Mouse (Mus musculus): ENCODE results near the gene Cbln3. TPM values are rescaled to one million over a fixed set of nuclear protein-coding genes. Genes with fewer than 3 reads are reported as not detected.

Cbln3 gene
- polyA plus RNA-seq, 1 experiment = 0.26 TPM

- peak in 1 of 2 experiments; percentile 34 for DNase-seq (ENCODE audit: extremely low spot score in 1 of 2, low spot score in 1 of 2)
Measured at GRCm38 (mm10) chr14:55853621-55854285, 30.4 kb downstream of the Cbln3 start, which contains the start of gene Nynrin. Gene Nynrin, plus strand, starts transcription at chr14:55854010.

GRCm38 (mm10) chr14:55852646-55853551, 31.3 kb downstream of the Cbln3 start:
- no peak for DNase-seq (ENCODE audit: extremely low spot score in 1 of 2, low spot score in 1 of 2)

GRCm38 (mm10) chr14:55850885-55851284, 33.3 kb downstream of the Cbln3 start:
- DNase-seq (ENCODE audit: extremely low spot score in 1 of 2, low spot score in 1 of 2) = no peak

GRCm38 (mm10) chr14:55845506-55846294, 38.5 kb downstream of the Cbln3 start:
- no peak for DNase-seq (ENCODE audit: extremely low spot score in 1 of 2, low spot score in 1 of 2)

GRCm38 (mm10) chr14:55842794-55843193, 41.4 kb downstream of the Cbln3 start:
- DNase-seq (ENCODE audit: extremely low spot score in 1 of 2, low spot score in 1 of 2) = no peak

GRCm38 (mm10) chr14:55840853-55841366, 43.3 kb downstream of the Cbln3 start:
- no peak for DNase-seq (ENCODE audit: extremely low spot score in 1 of 2, low spot score in 1 of 2)

GRCm38 (mm10) chr14:55838740-55839139, 45.5 kb downstream of the Cbln3 start:
- DNase-seq (ENCODE audit: extremely low spot score in 1 of 2, low spot score in 1 of 2) = no peak

- DNase-seq (ENCODE audit: extremely low spot score in 1 of 2, low spot score in 1 of 2) = no peak
Measured at GRCm38 (mm10) chr14:55838312-55838711, 45.9 kb downstream of the Cbln3 start.

GRCm38 (mm10) chr14:55834808-55835533, 49.2 kb downstream of the Cbln3 start:
- DNase-seq (ENCODE audit: extremely low spot score in 1 of 2, low spot score in 1 of 2) = no peak

DNA sequence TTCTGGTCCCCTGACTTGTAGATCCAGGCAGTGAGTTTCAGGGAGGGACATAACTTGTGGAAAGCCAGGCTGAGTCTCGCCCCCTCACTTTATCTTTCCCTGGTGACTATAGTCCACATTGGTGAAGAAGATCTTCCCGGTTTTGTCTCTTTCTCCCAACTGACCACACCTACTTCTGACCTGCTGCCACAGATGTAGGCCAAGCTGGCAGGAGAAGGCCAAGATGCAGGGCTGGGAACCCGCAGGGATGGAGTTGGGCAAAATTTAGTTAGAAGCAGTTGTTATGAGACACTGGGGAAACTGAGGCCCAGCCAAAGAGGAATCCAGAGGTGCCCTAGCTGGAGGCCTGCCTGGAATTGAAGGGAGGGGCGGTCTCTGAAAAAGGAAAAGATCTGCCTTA, 51.1 kb downstream of the Cbln3 start:
- DNase-seq (ENCODE audit: extremely low spot score in 1 of 2, low spot score in 1 of 2) = no peak

GRCm38 (mm10) chr14:55830331-55830730, 53.9 kb downstream of the Cbln3 start:
- DNase-seq (ENCODE audit: extremely low spot score in 1 of 2, low spot score in 1 of 2) = no peak

GRCm38 (mm10) chr14:55829854-55830253, 54.3 kb downstream of the Cbln3 start:
- no peak for DNase-seq (ENCODE audit: extremely low spot score in 1 of 2, low spot score in 1 of 2)

Other genes with a start within 250 kb of the Cbln3 start
- gene Ipo4, start 248.4 kb downstream of the Cbln3 start, polyA plus RNA-seq (2012; rRNA removed) = 139 and 152 TPM in 2 replicates
- 4.3 and 6.2 TPM in 2 replicates for gene Gm49378, start 246.5 kb downstream of the Cbln3 start, polyA plus RNA-seq (2012; rRNA removed)
- gene Tm9sf1, start 240.6 kb downstream of the Cbln3 start, polyA plus RNA-seq (2012; rRNA removed) = 33.0 and 38.5 TPM in 2 replicates
- 0.78 and 1.2 TPM in 2 replicates for gene Tssk4, start 234.2 kb downstream of the Cbln3 start, polyA plus RNA-seq (2012; rRNA removed)
- gene Mdp1, start 223.9 kb downstream of the Cbln3 start, polyA plus RNA-seq (2012; rRNA removed) = 46.0 and 46.7 TPM in 2 replicates
- 30.6 and 33.0 TPM in 2 replicates for gene Gmpr2, start 212.5 kb downstream of the Cbln3 start, polyA plus RNA-seq (2012; rRNA removed)
- gene Nedd8, start 212.3 kb downstream of the Cbln3 start, polyA plus RNA-seq (2012; rRNA removed) = 351 and 383 TPM in 2 replicates
- 19.2 and 21.7 TPM in 2 replicates for gene Tinf2, start 202.6 kb downstream of the Cbln3 start, polyA plus RNA-seq (2012; rRNA removed)
- gene Tgm1, start 170.5 kb downstream of the Cbln3 start, polyA plus RNA-seq (2012; rRNA removed) = 0.14 and 0.21 TPM in 2 replicates
- 60.7 and 64.3 TPM in 2 replicates for gene Rabggta, start 162.1 kb downstream of the Cbln3 start, polyA plus RNA-seq (2012; rRNA removed)
- gene Dhrs1, start 138.7 kb downstream of the Cbln3 start, polyA plus RNA-seq (2012; rRNA removed) = 111 and 119 TPM in 2 replicates
- gene Nop9, start 138.7 kb downstream of the Cbln3 start, polyA plus RNA-seq (2012; rRNA removed) = 8.9 and 9.0 TPM in 2 replicates
- gene Cideb, start 125.9 kb downstream of the Cbln3 start, polyA plus RNA-seq (2012; rRNA removed) = 15.6 and 18.7 TPM in 2 replicates
- gene Ltb4r2, start 123.0 kb downstream of the Cbln3 start, polyA plus RNA-seq (2012; rRNA removed) = 0.18 and 0.19 TPM in 2 replicates
- gene Ltb4r1, start 118.4 kb downstream of the Cbln3 start, polyA plus RNA-seq (2012; rRNA removed) = 0.11 and 0.14 TPM in 2 replicates
- gene Adcy4, start 100.3 kb downstream of the Cbln3 start, polyA plus RNA-seq (2012; rRNA removed) = 4.0 and 4.3 TPM in 2 replicates
- 0.67 and 0.68 TPM in 2 replicates for gene Ripk3, start 95.5 kb downstream of the Cbln3 start, polyA plus RNA-seq (2012; rRNA removed)
- gene Nfatc4, start 61.2 kb downstream of the Cbln3 start, polyA plus RNA-seq (2012; rRNA removed) = 1.5 and 2.7 TPM in 2 replicates
- gene Nynrin, start 30.4 kb downstream of the Cbln3 start, polyA plus RNA-seq (2012; rRNA removed) = 3.8 and 4.3 TPM in 2 replicates
- 10.3 and 12.2 TPM in 2 replicates for gene Khnyn, start 555 bp upstream of the Cbln3 start, polyA plus RNA-seq (2012; rRNA removed)
- 122 and 128 TPM in 2 replicates for gene Sdr39u1, start 15.9 kb upstream of the Cbln3 start, polyA plus RNA-seq (2012; rRNA removed)
- gene Cma1, start 60.3 kb upstream of the Cbln3 start, polyA plus RNA-seq (2012; rRNA removed) = 0.08 and 0.11 TPM in 2 replicates
- gene Cma2, start 66.6 kb upstream of the Cbln3 start, polyA plus RNA-seq (2012; rRNA removed) = not detected in 2 replicates
- not detected in 2 replicates for gene Mcpt1, start 133.6 kb upstream of the Cbln3 start, polyA plus RNA-seq (2012; rRNA removed)
- not detected in 2 replicates for gene Mcpt9, start 146.1 kb upstream of the Cbln3 start, polyA plus RNA-seq (2012; rRNA removed)
- not detected in 2 replicates for gene Mcpt2, start 157.6 kb upstream of the Cbln3 start, polyA plus RNA-seq (2012; rRNA removed)
- gene Mcpt4, start 177.9 kb upstream of the Cbln3 start, polyA plus RNA-seq (2012; rRNA removed) = 0.10 TPM in 1 of 2 replicates, not detected in the other
- not detected in 2 replicates for gene Mcpt8, start 200.9 kb upstream of the Cbln3 start, polyA plus RNA-seq (2012; rRNA removed)
- gene Ctsg, start 218.2 kb upstream of the Cbln3 start, polyA plus RNA-seq (2012; rRNA removed) = 0.20 TPM in 1 of 2 replicates, not detected in the other
- gene Gzme, start 236.2 kb upstream of the Cbln3 start, polyA plus RNA-seq (2012; rRNA removed) = 0.34 and 1.3 TPM in 2 replicates
- 1.2 and 3.4 TPM in 2 replicates for gene Gzmd, start 248.2 kb upstream of the Cbln3 start, polyA plus RNA-seq (2012; rRNA removed)

Measured in frontal cortex, adult 2 months (tissue).